Mouse (Mus musculus): Measurements from ENCODE around the gene Hoxa7. TPM values are rescaled to one million over a fixed set of nuclear protein-coding genes. Genes with fewer than 3 reads are reported as not detected.

The Hoxa7 gene
- total and polyA plus RNA-seq, 3 experiments: 0.17 TPM; not detected in 2

GRCm38 (mm10) chr6:52190906-52191810 is 30.5 kb downstream of the Hoxa7 start, which contains the start of gene Hoxa4:
Gene Hoxa4 (minus strand): TSS chr6:52191753.
- H3K4me1 ChIP-seq (ENCODE audit: control insufficient read depth in 1 of 2, insufficient read depth in 2 of 2, low read length in 2 of 2): no peaks in the 10 kb centered on the region
- H3K9ac ChIP-seq (ENCODE audit: control insufficient read depth, low read depth, low read length, poor library complexity, severe bottlenecking): no peak within 1 kb of the TSS
- no peaks in the 10 kb centered on the region for H3K9me3 ChIP-seq (replicated peaks; ENCODE audit: insufficient read depth, low read length)
- H3K27me3 ChIP-seq (ENCODE audit: control insufficient read depth in 1 of 2, insufficient read depth in 2 of 2, low read length in 2 of 2): no peaks in the 10 kb centered on the region
- H3K79me2 ChIP-seq (ENCODE audit: control insufficient read depth, insufficient read depth, low read length, poor library complexity): no peaks in the 10 kb centered on the region
- H3K4me3 ChIP-seq (ENCODE audit: control insufficient read depth in 1 of 2, insufficient read depth in 1 of 2, low read depth in 2 of 2, low read length in 2 of 2): no peak within 1 kb of the TSS
- H3K36me3 ChIP-seq (ENCODE audit: control insufficient read depth in 1 of 2, insufficient read depth in 2 of 2, low read length in 2 of 2): no peaks in the 10 kb centered on the region
- no peak for TF ChIP-seq USF1 (IDR thresholded peaks at IDR 0.05; ENCODE audit: low read depth, low read length)
- TF ChIP-seq MAFK (IDR thresholded peaks at IDR 0.05; ENCODE audit: borderline replicate concordance, low read depth, low read length): no peak
- TF ChIP-seq EP300 (IDR thresholded peaks at IDR 0.05; ENCODE audit: low read depth in 1 of 2, low read length in 2 of 2): no peak
- no peak for TF ChIP-seq GATA1 (IDR thresholded peaks at IDR 0.05; ENCODE audit: low read depth, low read length)
- TF ChIP-seq ZKSCAN1 (IDR thresholded peaks at IDR 0.05; ENCODE audit: low read depth, low read length): no peak
- no peak for TF ChIP-seq CHD2 (IDR thresholded peaks at IDR 0.05; ENCODE audit: low read length)
- no peak for TF ChIP-seq RCOR1 (IDR thresholded peaks at IDR 0.05; ENCODE audit: low read depth, low read length)
- no peak for TF ChIP-seq ELF1 (IDR thresholded peaks at IDR 0.05; ENCODE audit: low read depth, low read length)
- no peak for TF ChIP-seq BHLHE40 (IDR thresholded peaks at IDR 0.05; ENCODE audit: borderline replicate concordance, low read depth, low read length)
- no peak for TF ChIP-seq ZMIZ1 (IDR thresholded peaks at IDR 0.05; ENCODE audit: low read depth, low read length)
- no peak for TF ChIP-seq POLR2AphosphoS5 (IDR thresholded peaks at IDR 0.05; ENCODE audit: borderline replicate concordance, low read depth, low read length)
- TF ChIP-seq USF2 (IDR thresholded peaks at IDR 0.05; ENCODE audit: borderline replicate concordance in 1 of 2, insufficient read depth in 1 of 2, low read depth in 1 of 2, low read length in 2 of 2): no peak
- no peak for TF ChIP-seq MYB (IDR thresholded peaks at IDR 0.05; ENCODE audit: low read depth, low read length)
- TF ChIP-seq MEF2A (IDR thresholded peaks at IDR 0.05; ENCODE audit: extremely low read depth, insufficient replicate concordance, low read depth, low read length, poor library complexity, severe bottlenecking): no peak
- TF ChIP-seq HCFC1 (IDR thresholded peaks at IDR 0.05; ENCODE audit: low read depth, low read length): no peak
- TF ChIP-seq NRF1 (IDR thresholded peaks at IDR 0.05; ENCODE audit: insufficient read depth, low read depth, low read length, poor library complexity, severe bottlenecking): no peak
- TF ChIP-seq POLR2AphosphoS2 (IDR thresholded peaks at IDR 0.05; ENCODE audit: low read length): no peak
- TF ChIP-seq TAL1 (IDR thresholded peaks at IDR 0.05; ENCODE audit: low read length): no peak
- no peak for TF ChIP-seq E2F4 (IDR thresholded peaks at IDR 0.05; ENCODE audit: borderline replicate concordance, low read depth, low read length)
- DNase-seq (ENCODE audit: low read depth, low spot score): no peak
- no peak within 1 kb of the TSS for H3K27ac ChIP-seq (ENCODE audit: control insufficient read depth, low read depth, low read length)
